Mouse (Mus musculus): Measurements from ENCODE around the gene Krt15.

Gene Krt15

GRCm38 (mm10) chr11:100124901-100125300, 10.8 kb downstream of the Krt15 start:
- DNase-seq (ENCODE audit: low spot score): no peak

- no peak for DNase-seq (ENCODE audit: low spot score)
These were observed 14.3 kb downstream of the Krt15 start, which contains the start of gene Krt13 for GRCm38 (mm10) chr11:100121466-100121865. TSS of gene Krt13 (minus strand) at chr11:100121566.

GRCm38 (mm10) chr11:100120331-100120730, 15.4 kb downstream of the Krt15 start:
- no peak for DNase-seq (ENCODE audit: low spot score)

GRCm38 (mm10) chr11:100113742-100114029, 22.0 kb downstream of the Krt15 start:
- DNase-seq (ENCODE audit: low spot score): no peak

GRCm38 (mm10) chr11:100112935-100113741, 22.6 kb downstream of the Krt15 start:
- no peak for DNase-seq (ENCODE audit: low spot score)

GRCm38 (mm10) chr11:100105576-100106122, 30.1 kb downstream of the Krt15 start, which contains the start of gene Krt36:
TSS of gene Krt36 (minus strand) at chr11:100105626.
- DNase-seq (ENCODE audit: low spot score): no peak

GRCm38 (mm10) chr11:100102693-100103429, 32.9 kb downstream of the Krt15 start:
- DNase-seq (ENCODE audit: low spot score): no peak

GRCm38 (mm10) chr11:100100391-100100790, 35.3 kb downstream of the Krt15 start:
- no peak for DNase-seq (ENCODE audit: low spot score)

GRCm38 (mm10) chr11:100097819-100098218, 37.9 kb downstream of the Krt15 start:
- no peak for DNase-seq (ENCODE audit: low spot score)

GRCm38 (mm10) chr11:100096141-100096540, 39.6 kb downstream of the Krt15 start, which contains the start of gene Krt35:
TSS of gene Krt35 (minus strand) at chr11:100096241.
- no peak for DNase-seq (ENCODE audit: low spot score)

- no peak for DNase-seq (ENCODE audit: low spot score)
These were observed 47.2 kb downstream of the Krt15 start for GRCm38 (mm10) chr11:100088378-100089025.

GRCm38 (mm10) chr11:100087861-100088260, 47.9 kb downstream of the Krt15 start, which contains the start of gene Krt32:
TSS of gene Krt32 (minus strand) at chr11:100088226.
- DNase-seq (ENCODE audit: low spot score): no peak
